Mouse (Mus musculus) macrophage (primary cell): Measurements from ENCODE around the gene Mrtfb. TPM values are rescaled to one million over a fixed set of nuclear protein-coding genes. Genes with fewer than 3 reads are reported as not detected.

Experiments used
- H3K27ac ChIP-seq: fragments of 350-480 bp; formaldehyde crosslinking; 2 replicates; pipeline ENCODE4 v1.9.0; 2021
- H3K36me3 ChIP-seq: fragments of 350-480 bp; formaldehyde crosslinking; 2 replicates; pipeline ENCODE4 v1.9.0; 2021; ENCODE audit errors: inconsistent target
- H3K4me3 ChIP-seq: fragments of 350-480 bp; formaldehyde crosslinking; 2 replicates; pipeline ENCODE4 v1.9.0; 2021; ENCODE audit errors: inconsistent target
- H3K79me2 ChIP-seq: fragments of 350-480 bp; formaldehyde crosslinking; 2 replicates; pipeline ENCODE4 v1.9.0; 2021; ENCODE audit errors: inconsistent target
- WGBS: methylation state at CpG from one replicate; pipeline ENCODE4 v1.1.7; 2026; ENCODE audit warnings: inconsistent platforms; ENCODE audit not compliant: missing documents; 5-methylcytosine and 5-hydroxymethylcytosine counted together
- polyA plus RNA-seq: library from polyadenylated mRNA; stranded (reverse); fragments of 250-400 nt; gene quantifications from 3 replicates; pipeline ENCODE4 v1.2.4, GENCODE M21; 2018; ENCODE audit warnings: inconsistent platforms

The Mrtfb gene
- polyA plus RNA-seq, 1 experiment from 2014 or later, result 27.0 TPM

DNA sequence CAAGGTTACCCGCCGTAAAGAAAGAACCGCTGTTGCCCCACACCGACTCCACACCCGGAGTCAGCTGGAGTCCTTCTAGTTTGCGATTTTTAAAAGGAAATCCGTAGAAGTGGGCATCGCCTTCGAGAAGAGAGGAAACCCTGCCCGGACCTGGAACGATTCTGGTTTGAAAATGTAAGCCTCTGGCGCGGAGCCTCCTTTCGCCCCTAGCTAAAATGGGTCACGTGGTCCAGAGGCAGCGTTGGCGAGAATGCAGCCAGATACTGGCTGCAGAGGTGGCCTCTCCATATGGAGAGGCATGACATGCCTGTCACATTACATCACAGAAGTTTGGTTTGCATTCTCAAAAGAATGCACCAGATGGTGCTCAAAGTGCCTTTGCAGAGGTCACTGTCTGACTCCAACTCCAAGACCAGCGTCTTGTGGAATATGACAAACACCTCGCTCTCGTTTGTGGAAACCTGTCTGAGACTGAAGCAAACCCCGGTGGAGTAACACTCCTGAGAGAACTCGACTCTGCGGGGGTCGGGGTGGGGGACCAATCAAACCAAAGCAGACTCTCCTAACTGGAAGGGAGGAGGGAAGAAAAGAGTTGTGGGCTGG, 181.6 kb downstream of the Mrtfb start:
- WGBS, result 3% methylated on average over 24 of the region's 24 CpGs
- H3K27ac ChIP-seq, result peak overlapping the region; percentile 14; the same call in 1 of the 2 replicates
- peak overlapping the region; percentile 74 for H3K4me3 ChIP-seq
- H3K36me3 ChIP-seq, result no peaks in the 10 kb centered on the region
- H3K79me2 ChIP-seq, result no peaks in the 10 kb centered on the region

GRCm38 (mm10) chr16:13440468-13440867, 184.2 kb downstream of the Mrtfb start:
- no peaks in the 10 kb centered on the region for H3K79me2 ChIP-seq
- H3K4me3 ChIP-seq, result no peak overlapping the region
- no peak overlapping the region for H3K27ac ChIP-seq
- 56% methylated on average over 6 of the region's 6 CpGs for WGBS
- H3K36me3 ChIP-seq, result no peaks in the 10 kb centered on the region

GRCm38 (mm10) chr16:13443764-13444163, 187.5 kb downstream of the Mrtfb start:
- Histone ChIP-seq H3K27ac (no peak overlapping the region), H3K4me3 (no peak overlapping the region), H3K79me2 (no peaks in the 10 kb centered on the region), H3K36me3 (no peaks in the 10 kb centered on the region)
- 78% methylated on average over 1 of the region's 1 CpGs for WGBS

- Histone ChIP-seq H3K27ac (no peak overlapping the region), H3K36me3 (no peaks in the 10 kb centered on the region), H3K4me3 (no peak overlapping the region), H3K79me2 (no peaks in the 10 kb centered on the region)
- WGBS, result 83% methylated on average over 4 of the region's 5 CpGs
Observed at GRCm38 (mm10) chr16:13445461-13445860, 189.2 kb downstream of the Mrtfb start.

GRCm38 (mm10) chr16:13446488-13446887, 190.2 kb downstream of the Mrtfb start:
- WGBS, result 74% methylated on average over 15 of the region's 15 CpGs
- H3K4me3 ChIP-seq, result no peak overlapping the region

GRCm38 (mm10) chr16:13446971-13447283, 190.6 kb downstream of the Mrtfb start:
- Histone ChIP-seq H3K79me2 (no peaks in the 10 kb centered on the region), H3K4me3 (no peak overlapping the region), H3K36me3 (no peaks in the 10 kb centered on the region), H3K27ac (no peak overlapping the region)
- 25% methylated on average over 11 of the region's 11 CpGs for WGBS

More at GRCm38 (mm10) chr16:13446488-13446887, 190.2 kb downstream of the Mrtfb start:
- Histone ChIP-seq H3K36me3 (no peaks in the 10 kb centered on the region), H3K27ac (no peak overlapping the region), H3K79me2 (no peaks in the 10 kb centered on the region)

DNA sequence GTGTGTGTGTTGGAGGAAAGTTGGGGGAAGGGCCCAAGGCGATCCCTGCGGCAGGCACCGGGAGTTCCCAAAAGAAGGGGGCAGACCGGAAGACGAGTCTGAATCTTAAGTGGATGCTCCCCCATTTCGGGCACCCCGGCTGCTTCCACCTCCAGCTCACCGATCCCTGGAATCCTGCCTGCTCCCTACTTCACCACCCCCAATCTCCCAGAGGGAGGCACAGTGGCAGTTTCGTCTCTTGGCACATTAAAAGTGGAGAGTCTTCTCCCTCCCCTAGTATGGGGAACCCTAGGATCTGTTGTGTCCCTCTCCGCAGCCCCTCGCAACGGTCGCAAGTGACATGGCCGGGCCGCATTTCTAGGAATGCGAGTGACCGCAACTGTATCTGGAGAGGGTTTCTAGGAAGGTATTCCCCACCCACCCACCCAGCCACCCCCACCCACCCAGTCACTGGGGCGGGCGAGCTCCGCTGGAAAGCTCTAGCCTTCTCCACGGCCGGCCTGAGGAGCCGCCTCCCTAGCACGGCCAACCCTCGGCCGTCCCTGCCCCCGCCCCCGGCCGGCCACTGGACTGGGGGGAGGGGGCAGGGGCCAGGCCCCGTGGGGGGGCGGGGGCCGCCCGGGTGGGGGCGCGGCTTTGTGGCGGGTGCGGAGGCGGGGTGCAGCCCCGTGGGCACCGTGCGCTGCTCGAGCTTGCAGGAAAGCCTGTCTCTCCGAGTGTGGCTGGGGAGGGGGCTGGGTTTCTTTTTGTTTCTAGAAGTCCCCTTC, 191.2 kb downstream of the Mrtfb start:
- Histone ChIP-seq H3K27ac (no peak overlapping the region), H3K79me2 (no peaks in the 10 kb centered on the region), H3K36me3 (no peaks in the 10 kb centered on the region), H3K4me3 (peak overlapping the region; percentile 6; the same call in 1 of the 2 replicates)
- 7% methylated on average over 31 of the region's 43 CpGs for WGBS

GRCm38 (mm10) chr16:13448051-13448705, 191.9 kb downstream of the Mrtfb start:
- no peak overlapping the region for H3K4me3 ChIP-seq
- 3% methylated on average over 47 of the region's 52 CpGs for WGBS
- no peaks in the 10 kb centered on the region for H3K79me2 ChIP-seq
- H3K27ac ChIP-seq, result no peak overlapping the region
- H3K36me3 ChIP-seq, result no peaks in the 10 kb centered on the region

DNA sequence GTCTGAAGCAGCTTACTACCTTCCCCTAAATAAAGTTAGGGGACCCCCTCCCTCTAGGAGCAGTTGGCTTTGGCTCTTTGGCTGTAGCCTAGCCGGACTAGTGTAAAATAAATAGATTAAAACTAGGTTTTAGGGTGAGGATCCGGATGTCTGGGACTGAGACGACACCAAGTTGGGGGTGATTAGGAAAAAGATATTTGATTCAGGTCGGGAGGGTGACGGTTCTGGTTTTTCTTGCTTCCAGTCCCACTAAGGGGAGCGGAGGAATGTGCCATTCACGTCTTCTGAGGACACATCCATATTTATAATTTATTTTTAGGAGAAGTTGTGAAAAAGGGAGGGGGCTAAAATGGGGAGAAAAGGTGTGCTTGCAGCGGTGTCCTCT, 192.4 kb downstream of the Mrtfb start:
- Histone ChIP-seq H3K4me3 (no peak overlapping the region), H3K27ac (no peak overlapping the region), H3K79me2 (no peaks in the 10 kb centered on the region), H3K36me3 (no peaks in the 10 kb centered on the region)
- WGBS, result 38% methylated on average over 8 of the region's 8 CpGs

DNA sequence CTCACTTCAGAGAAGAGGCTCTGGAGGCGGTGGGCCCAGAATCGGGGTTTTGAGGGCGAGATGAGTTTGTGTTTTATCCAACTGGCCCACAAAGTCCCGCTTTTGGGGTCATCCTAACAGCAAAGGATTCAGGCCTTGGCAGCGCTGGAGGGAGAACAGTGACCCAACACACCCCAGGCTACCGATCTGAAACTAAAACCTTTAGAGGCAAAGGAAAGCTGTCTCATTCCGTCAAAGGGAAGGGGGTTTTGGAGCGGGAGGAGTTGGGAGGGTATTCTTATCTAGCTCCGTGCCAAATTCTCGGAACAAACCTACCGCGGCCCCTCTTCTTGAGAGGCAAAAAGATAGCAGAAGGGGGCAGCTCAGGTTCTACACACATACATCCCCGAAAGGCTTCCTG, 193.2 kb downstream of the Mrtfb start:
- 77% methylated on average over 13 of the region's 13 CpGs for WGBS
- Histone ChIP-seq H3K4me3 (no peak overlapping the region), H3K27ac (no peak overlapping the region)

GRCm38 (mm10) chr16:13450831-13451230, 194.6 kb downstream of the Mrtfb start:
- Histone ChIP-seq H3K79me2 (no peaks in the 10 kb centered on the region), H3K27ac (no peak overlapping the region), H3K4me3 (no peak overlapping the region), H3K36me3 (no peaks in the 10 kb centered on the region)
- 59% methylated on average over 7 of the region's 7 CpGs for whole genome bisulfite sequencing

More for the DNA sequence above, 193.2 kb downstream of the Mrtfb start:
- no peaks in the 10 kb centered on the region for H3K36me3 ChIP-seq
- no peaks in the 10 kb centered on the region for H3K79me2 ChIP-seq

GRCm38 (mm10) chr16:13451991-13452390, 195.7 kb downstream of the Mrtfb start:
- WGBS, result 98% methylated on average over 4 of the region's 4 CpGs
- Histone ChIP-seq H3K36me3 (no peaks in the 10 kb centered on the region), H3K27ac (no peak overlapping the region)

GRCm38 (mm10) chr16:13452661-13453060, 196.4 kb downstream of the Mrtfb start:
- Histone ChIP-seq H3K36me3 (no peaks in the 10 kb centered on the region), H3K4me3 (no peak overlapping the region), H3K79me2 (no peaks in the 10 kb centered on the region), H3K27ac (no peak overlapping the region)
- WGBS, result 93% methylated on average over 7 of the region's 7 CpGs

More at GRCm38 (mm10) chr16:13451991-13452390, 195.7 kb downstream of the Mrtfb start:
- Histone ChIP-seq H3K4me3 (no peak overlapping the region), H3K79me2 (no peaks in the 10 kb centered on the region)

GRCm38 (mm10) chr16:13454026-13454600, 197.8 kb downstream of the Mrtfb start:
- no peaks in the 10 kb centered on the region for H3K36me3 ChIP-seq
- H3K79me2 ChIP-seq, result no peaks in the 10 kb centered on the region
- H3K27ac ChIP-seq, result no peak overlapping the region
- WGBS, result 91% methylated on average over 10 of the region's 10 CpGs
- H3K4me3 ChIP-seq, result no peak overlapping the region

- no peaks in the 10 kb centered on the region for H3K36me3 ChIP-seq
- H3K4me3 ChIP-seq, result no peak overlapping the region
- H3K27ac ChIP-seq, result no peak overlapping the region
- no peaks in the 10 kb centered on the region for H3K79me2 ChIP-seq
Observed at GRCm38 (mm10) chr16:13455560-13455959, 199.3 kb downstream of the Mrtfb start.
